8 mouse cellular contexts compared by ENCODE assay signal in the genomic region with DNA sequence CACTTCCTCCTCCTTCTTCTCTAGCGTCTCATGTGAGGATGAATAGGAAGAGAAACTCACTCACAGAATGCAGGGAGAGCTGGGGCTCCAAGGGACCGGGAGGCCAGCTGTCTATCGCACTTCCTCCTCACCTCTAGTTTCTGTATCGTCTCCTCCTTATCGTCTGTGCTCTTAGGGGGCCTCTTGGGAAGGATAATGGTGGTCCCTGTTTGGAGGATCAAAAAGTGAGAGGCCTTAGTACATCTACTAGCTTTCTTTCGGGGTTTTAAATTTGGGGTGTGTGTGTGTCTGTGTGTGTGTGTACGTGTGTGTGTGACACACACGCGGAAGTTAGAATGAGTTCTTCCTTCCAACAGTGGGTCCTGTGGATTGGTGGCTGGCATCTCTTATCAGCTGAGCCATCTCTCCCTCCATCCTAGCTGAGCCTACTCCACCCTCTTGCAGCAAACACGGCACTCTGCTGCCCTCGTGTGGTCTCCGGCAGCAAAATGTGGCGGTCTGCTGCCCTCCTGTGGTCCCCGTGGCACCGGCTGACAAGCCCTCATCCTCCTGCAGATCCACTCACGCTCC. TPM values are rescaled to one million over a fixed set of nuclear protein-coding genes. Genes with fewer than 3 reads are reported as not detected.
DNase-seq lines count a peak whose midpoint lies in the region; ATAC-seq lines count a peak whose summit lies in the region.

No protein-coding gene starts in this region.

- ATAC-seq in intestine, embryonic 15.5 days = 0 out of 2 replicates have a peak, but pooled peaks have one; percentile 26

- H3K36me3 ChIP-seq in intestine, embryonic 15.5 days = no peaks in the 10 kb centered on the region

- peak overlapping the region; percentile 52 for H3K4me2 ChIP-seq in intestine, embryonic 15.5 days (replicated peaks)

- intact Hi-C loops in left cerebral cortex, postnatal 25 days (cut with DNase I) = loop anchor here (1.0 to 5.0 kb wide), 6 partner anchors 17 to 83 kb away; a partner anchor contains a TSS

- WGBS in intestine, embryonic 15.5 days = 11% methylated on average over 16 of the region's 16 CpGs

- H3K9me3 ChIP-seq in intestine, embryonic 15.5 days = no peaks in the 10 kb centered on the region

- H3K4me1 ChIP-seq in intestine, embryonic 15.5 days (replicated peaks) = peaks cover 26% of the 10 kb centered on the region

- no peak overlapping the region for H3K27ac ChIP-seq in intestine, embryonic 15.5 days

- no peaks in the 10 kb centered on the region for H3K27me3 ChIP-seq in intestine, embryonic 15.5 days (replicated peaks)

- H3K9ac ChIP-seq in intestine, embryonic 15.5 days = no peak overlapping the region

- H3K4me3 ChIP-seq in intestine, embryonic 15.5 days (replicated peaks) = no peak overlapping the region

- peak; percentile 89 to 92 for DNase-seq in adrenal gland, adult 18-20 months (ENCODE audit: low spot score in 2 of 2)
- peak; percentile 91 for DNase-seq in embryo, embryonic 11 days
- peak; percentile 85 for DNase-seq in gastrocnemius, postnatal 25 days
- peak; percentile 89 to 96 for DNase-seq in left cerebral cortex, postnatal 25 days (ENCODE audit: low spot score in 2 of 2)
- DNase-seq in mesoderm, embryonic 11.5 days (ENCODE audit: low read depth, low spot score) = peak; percentile 93
- DNase-seq in right cerebral cortex, postnatal 25 days = peak; percentile 91
- peak; percentile 86 to 89 for DNase-seq in urinary bladder, postnatal 36 days (ENCODE audit: low spot score in 2 of 2)

RNA-seq across cellular contexts. Expression of a gene that starts 3.2 kb away (rescaled TPM):
- not detected for total RNA-seq in adrenal gland, adult 18-20 months (2021)
- total RNA-seq in gastrocnemius, postnatal 25 days (2021) = 1 to 10 TPM; 1.1 TPM
- 0.67 and 1.5 TPM in 2 replicates for polyA plus RNA-seq in intestine, embryonic 15.5 days (2015; fragmentation: Nextera tagmentation; extraction: Ambion mirVana)
- not detected for total RNA-seq in left cerebral cortex, postnatal 25 days (2021)

RNA-seq across cellular contexts. Expression of a gene that starts 14.0 kb away (rescaled TPM):
- total RNA-seq in adrenal gland, adult 18-20 months (2021) = 10 to 100 TPM; 35.5 to 38.8 TPM
- 10 to 100 TPM; 34.0 to 38.1 TPM for total RNA-seq in gastrocnemius, postnatal 25 days (2021)
- 26.5 and 31.3 TPM in 2 replicates for polyA plus RNA-seq in intestine, embryonic 15.5 days (2015; fragmentation: Nextera tagmentation; extraction: Ambion mirVana)
- 10 to 100 TPM; 20.7 to 21.2 TPM for total RNA-seq in left cerebral cortex, postnatal 25 days (2021)

RNA-seq across cellular contexts. Expression of a gene that starts 16.5 kb away (rescaled TPM):
- total RNA-seq in adrenal gland, adult 18-20 months (2021) = under 1 TPM; 0.76 to 0.77 TPM
- 1 to 10 TPM in 1 of 2 experiments, under 1 TPM in 1; 0.95 to 1.1 TPM for total RNA-seq in gastrocnemius, postnatal 25 days (2021)
- 1.9 and 2.3 TPM in 2 replicates for polyA plus RNA-seq in intestine, embryonic 15.5 days (2015; fragmentation: Nextera tagmentation; extraction: Ambion mirVana)
- total RNA-seq in left cerebral cortex, postnatal 25 days (2021) = 10 to 100 TPM; 73.5 to 74.2 TPM

RNA-seq across cellular contexts. Expression of a gene that starts 21.0 kb away (rescaled TPM):
- total RNA-seq in adrenal gland, adult 18-20 months (2021) = 10 to 100 TPM; 24.4 to 39.1 TPM
- 1 to 10 TPM; 6.7 to 7.0 TPM for total RNA-seq in gastrocnemius, postnatal 25 days (2021)
- polyA plus RNA-seq in intestine, embryonic 15.5 days (2015; fragmentation: Nextera tagmentation; extraction: Ambion mirVana) = 4.8 and 5.7 TPM in 2 replicates
- total RNA-seq in left cerebral cortex, postnatal 25 days (2021) = 10 to 100 TPM; 18.6 to 20.5 TPM

RNA-seq across cellular contexts. Expression of a gene that starts 22.2 kb away (rescaled TPM):
- total RNA-seq in adrenal gland, adult 18-20 months (2021) = 100 to 1,000 TPM; 539 to 784 TPM
- total RNA-seq in gastrocnemius, postnatal 25 days (2021) = 100 to 1,000 TPM; 343 to 504 TPM
- 136 and 146 TPM in 2 replicates for polyA plus RNA-seq in intestine, embryonic 15.5 days (2015; fragmentation: Nextera tagmentation; extraction: Ambion mirVana)
- 10 to 100 TPM; 18.3 to 18.5 TPM for total RNA-seq in left cerebral cortex, postnatal 25 days (2021)

Comparison
In these comparisons a context has a peak if more than half of its experiments do, and no peak if none do; other contexts are left out.
1. RNA of a gene that starts 16.5 kb away (total RNA-seq): 73.5 to 74.2 TPM in left cerebral cortex, postnatal 25 days; 0.95 to 1.1 TPM in gastrocnemius, postnatal 25 days and 0.76 to 0.77 TPM in adrenal gland, adult 18-20 months; every median in the first group is over 10 times any median in the second.
2. Peak in every context shown above with its lines, with median percentiles within 50 percentile points of each other: DNase-seq.